Mouse (Mus musculus): ENCODE data around the gene Lep. TPM values are rescaled to one million over a fixed set of nuclear protein-coding genes. Genes with fewer than 3 reads are reported as not detected.

Gene Lep
- 1.3 and 3.0 TPM in 2 replicates for polyA plus RNA-seq (2012; rRNA removed)

- Histone ChIP-seq H3K36me3 (ENCODE audit: control insufficient read depth, insufficient read depth, low read length) (no peaks in the 10 kb centered on the region), H3K4me1 (replicated peaks; ENCODE audit: control insufficient read depth, insufficient read depth, low read length) (no peaks in the 10 kb centered on the region), H3K27me3 (ENCODE audit: control insufficient read depth, insufficient read depth, low read length) (no peaks in the 10 kb centered on the region), H3K4me3 (ENCODE audit: control insufficient read depth, insufficient read depth, low read length) (no peak within 1 kb of the TSS), H3K27ac (ENCODE audit: control insufficient read depth, insufficient read depth, low read length) (no peak within 1 kb of the TSS)
- 87% methylated on average over 28 of the region's 28 CpGs for WGBS
- TF ChIP-seq CTCF (IDR thresholded peaks at IDR 0.05; ENCODE audit: borderline replicate concordance, control insufficient read depth, extremely low read depth, insufficient read depth, low read length, poor library complexity) (no peak), POLR2A (IDR thresholded peaks at IDR 0.05; ENCODE audit: control insufficient read depth, extremely low read depth, insufficient read depth, low read length, poor library complexity) (no peak)
- DNase-seq = no peak
Measured at GRCm38 (mm10) chr6:29059846-29060685, at the start of gene Lep. Gene Lep (plus strand): TSS chr6:29060220.

- H3K36me3 ChIP-seq (ENCODE audit: control insufficient read depth, insufficient read depth, low read length) = no peaks in the 10 kb centered on the region
- 91% methylated on average over 5 of the region's 5 CpGs for WGBS
- TF ChIP-seq CTCF (IDR thresholded peaks at IDR 0.05; ENCODE audit: borderline replicate concordance, control insufficient read depth, extremely low read depth, insufficient read depth, low read length, poor library complexity) (no peak), POLR2A (IDR thresholded peaks at IDR 0.05; ENCODE audit: control insufficient read depth, extremely low read depth, insufficient read depth, low read length, poor library complexity) (no peak)
- no peaks in the 10 kb centered on the region for H3K27me3 ChIP-seq (ENCODE audit: control insufficient read depth, insufficient read depth, low read length)
- no peaks in the 10 kb centered on the region for H3K4me1 ChIP-seq (replicated peaks; ENCODE audit: control insufficient read depth, insufficient read depth, low read length)
- no peak overlapping the region for H3K4me3 ChIP-seq (ENCODE audit: control insufficient read depth, insufficient read depth, low read length)
- no peak overlapping the region for H3K27ac ChIP-seq (ENCODE audit: control insufficient read depth, insufficient read depth, low read length)
- DNase-seq = no peak
Measured at GRCm38 (mm10) chr6:29011651-29012050, 48.4 kb upstream of the Lep start.

GRCm38 (mm10) chr6:29013216-29013615 is 46.8 kb upstream of the Lep start:
- no peaks in the 10 kb centered on the region; the same call in 1 of the 2 replicates for H3K27me3 ChIP-seq (ENCODE audit: control insufficient read depth, insufficient read depth, low read length)
- H3K27ac ChIP-seq (ENCODE audit: control insufficient read depth, insufficient read depth, low read length) = no peak overlapping the region
- TF ChIP-seq CTCF (IDR thresholded peaks at IDR 0.05; ENCODE audit: borderline replicate concordance, control insufficient read depth, extremely low read depth, insufficient read depth, low read length, poor library complexity) (no peak), POLR2A (IDR thresholded peaks at IDR 0.05; ENCODE audit: control insufficient read depth, extremely low read depth, insufficient read depth, low read length, poor library complexity) (no peak)
- WGBS = 95% methylated on average over 6 of the region's 6 CpGs
- DNase-seq = no peak
- no peaks in the 10 kb centered on the region for H3K4me1 ChIP-seq (replicated peaks; ENCODE audit: control insufficient read depth, insufficient read depth, low read length)
- H3K36me3 ChIP-seq (ENCODE audit: control insufficient read depth, insufficient read depth, low read length) = no peaks in the 10 kb centered on the region
- no peak overlapping the region for H3K4me3 ChIP-seq (ENCODE audit: control insufficient read depth, insufficient read depth, low read length)

GRCm38 (mm10) chr6:29016891-29017412 is 43.1 kb upstream of the Lep start:
- TF ChIP-seq POLR2A (IDR thresholded peaks at IDR 0.05; ENCODE audit: control insufficient read depth, extremely low read depth, insufficient read depth, low read length, poor library complexity) (no peak), CTCF (IDR thresholded peaks at IDR 0.05; ENCODE audit: borderline replicate concordance, control insufficient read depth, extremely low read depth, insufficient read depth, low read length, poor library complexity) (no peak)
- Histone ChIP-seq H3K4me1 (replicated peaks; ENCODE audit: control insufficient read depth, insufficient read depth, low read length) (no peaks in the 10 kb centered on the region), H3K36me3 (ENCODE audit: control insufficient read depth, insufficient read depth, low read length) (no peaks in the 10 kb centered on the region), H3K27me3 (ENCODE audit: control insufficient read depth, insufficient read depth, low read length) (no peaks in the 10 kb centered on the region; the same call in 1 of the 2 replicates), H3K27ac (ENCODE audit: control insufficient read depth, insufficient read depth, low read length) (no peak overlapping the region), H3K4me3 (ENCODE audit: control insufficient read depth, insufficient read depth, low read length) (no peak overlapping the region)
- DNase-seq = no peak
- WGBS = 11% methylated on average over 16 of the region's 16 CpGs

- no peak for DNase-seq
- H3K27me3 ChIP-seq (ENCODE audit: control insufficient read depth, insufficient read depth, low read length) = no peaks in the 10 kb centered on the region; the same call in 1 of the 2 replicates
- TF ChIP-seq CTCF (IDR thresholded peaks at IDR 0.05; ENCODE audit: borderline replicate concordance, control insufficient read depth, extremely low read depth, insufficient read depth, low read length, poor library complexity) (no peak), POLR2A (IDR thresholded peaks at IDR 0.05; ENCODE audit: control insufficient read depth, extremely low read depth, insufficient read depth, low read length, poor library complexity) (no peak)
- no peaks in the 10 kb centered on the region for H3K36me3 ChIP-seq (ENCODE audit: control insufficient read depth, insufficient read depth, low read length)
- H3K27ac ChIP-seq (ENCODE audit: control insufficient read depth, insufficient read depth, low read length) = no peak overlapping the region
- H3K4me3 ChIP-seq (ENCODE audit: control insufficient read depth, insufficient read depth, low read length) = no peak overlapping the region
- H3K4me1 ChIP-seq (replicated peaks; ENCODE audit: control insufficient read depth, insufficient read depth, low read length) = no peaks in the 10 kb centered on the region; the same call in 1 of the 2 replicates
- 83% methylated on average over 18 of the region's 18 CpGs for WGBS
Measured at GRCm38 (mm10) chr6:29019756-29020720, 40.0 kb upstream of the Lep start.

- Histone ChIP-seq H3K27ac (ENCODE audit: control insufficient read depth, insufficient read depth, low read length) (no peak overlapping the region), H3K36me3 (ENCODE audit: control insufficient read depth, insufficient read depth, low read length) (no peaks in the 10 kb centered on the region), H3K4me3 (ENCODE audit: control insufficient read depth, insufficient read depth, low read length) (no peak overlapping the region), H3K4me1 (replicated peaks; ENCODE audit: control insufficient read depth, insufficient read depth, low read length) (no peaks in the 10 kb centered on the region; the same call in 1 of the 2 replicates), H3K27me3 (ENCODE audit: control insufficient read depth, insufficient read depth, low read length) (no peaks in the 10 kb centered on the region; the same call in 1 of the 2 replicates)
- DNase-seq = no peak
- TF ChIP-seq CTCF (IDR thresholded peaks at IDR 0.05; ENCODE audit: borderline replicate concordance, control insufficient read depth, extremely low read depth, insufficient read depth, low read length, poor library complexity) (no peak), POLR2A (IDR thresholded peaks at IDR 0.05; ENCODE audit: control insufficient read depth, extremely low read depth, insufficient read depth, low read length, poor library complexity) (no peak)
- 82% methylated on average over 5 of the region's 5 CpGs for WGBS
Measured at GRCm38 (mm10) chr6:29020937-29021336, 39.1 kb upstream of the Lep start.
